Mouse (Mus musculus): ENCODE measurements around the gene Tmprss9. TPM values are rescaled to one million over a fixed set of nuclear protein-coding genes. Genes with fewer than 3 reads are reported as not detected.

Gene Tmprss9
- total RNA-seq, 2 experiments from 2014 or later, result 0.46 to 0.56 TPM

- H3K27ac ChIP-seq, result peak overlapping the region; percentile 46; the same call in 1 of the 2 replicates
- peak overlapping the region; percentile 55; the same call in 1 of the 2 replicates for H3K4me3 ChIP-seq
- no peak for DNase-seq (ENCODE audit: low spot score in 2 of 2)
- TF ChIP-seq CTCF (conservative IDR thresholded peaks at IDR 0.05), result no peak
Observed at GRCm38 (mm10) chr10:80940320-80940987, 68.8 kb downstream of the Tmprss9 start.

GRCm38 (mm10) chr10:80940988-80941347, 69.3 kb downstream of the Tmprss9 start:
- no peak for TF ChIP-seq CTCF (conservative IDR thresholded peaks at IDR 0.05)
- Histone ChIP-seq H3K27ac (peak overlapping the region; percentile 1; the same call in 1 of the 2 replicates), H3K4me3 (no peak overlapping the region)
- DNase-seq (ENCODE audit: low spot score in 2 of 2), result no peak

GRCm38 (mm10) chr10:80942919-80943318, 71.3 kb downstream of the Tmprss9 start:
- no peak for TF ChIP-seq CTCF (conservative IDR thresholded peaks at IDR 0.05)
- Histone ChIP-seq H3K4me3 (no peak overlapping the region), H3K27ac (no peak overlapping the region)
- no peak for DNase-seq (ENCODE audit: low spot score in 2 of 2)

GRCm38 (mm10) chr10:80943701-80944100, 72.1 kb downstream of the Tmprss9 start:
- Histone ChIP-seq H3K4me3 (no peak overlapping the region), H3K27ac (no peak overlapping the region)
- DNase-seq (ENCODE audit: low spot score in 2 of 2), result no peak
- no peak for TF ChIP-seq CTCF (conservative IDR thresholded peaks at IDR 0.05)

- Histone ChIP-seq H3K4me3 (no peak overlapping the region), H3K27ac (no peak overlapping the region)
- no peak for DNase-seq (ENCODE audit: low spot score in 2 of 2)
- no peak for TF ChIP-seq CTCF (conservative IDR thresholded peaks at IDR 0.05)
Observed at GRCm38 (mm10) chr10:80944231-80944630, 72.6 kb downstream of the Tmprss9 start.

- Histone ChIP-seq H3K4me3 (no peak overlapping the region), H3K27ac (no peak overlapping the region)
- peak; percentile 73 for TF ChIP-seq CTCF (conservative IDR thresholded peaks at IDR 0.05)
- no peak for DNase-seq (ENCODE audit: low spot score in 2 of 2)
Observed at GRCm38 (mm10) chr10:80946684-80947437, 75.2 kb downstream of the Tmprss9 start.

GRCm38 (mm10) chr10:80947802-80948201, 76.2 kb downstream of the Tmprss9 start:
- H3K4me3 ChIP-seq, result no peak overlapping the region
- no peak for DNase-seq (ENCODE audit: low spot score in 2 of 2)
- no peak overlapping the region for H3K27ac ChIP-seq
- TF ChIP-seq CTCF (conservative IDR thresholded peaks at IDR 0.05), result no peak

- DNase-seq (ENCODE audit: low spot score in 2 of 2), result no peak
- TF ChIP-seq CTCF (conservative IDR thresholded peaks at IDR 0.05), result no peak
- Histone ChIP-seq H3K4me3 (no peak overlapping the region), H3K27ac (no peak overlapping the region)
Observed at GRCm38 (mm10) chr10:80948570-80948969, 76.9 kb downstream of the Tmprss9 start.

GRCm38 (mm10) chr10:80949081-80949480, 77.4 kb downstream of the Tmprss9 start:
- TF ChIP-seq CTCF (conservative IDR thresholded peaks at IDR 0.05), result no peak
- Histone ChIP-seq H3K27ac (no peak overlapping the region), H3K4me3 (no peak overlapping the region)
- DNase-seq (ENCODE audit: low spot score in 2 of 2), result no peak

Small RNA genes within 50 kb of the gene (microRNA-seq; reads per million reads assigned to microRNA genes)
- 3.8 to 4.1 reads per million in 2 experiments for gene Mir1982

Other genes with a start within 250 kb of the Tmprss9 start
- 100 to 1,000 TPM; 221 to 228 TPM for gene Csnk1g2, start 249.0 kb upstream of the Tmprss9 start, total RNA-seq (2021)
- 100 to 1,000 TPM; 102 to 105 TPM for gene Btbd2, start 214.8 kb upstream of the Tmprss9 start, total RNA-seq (2021)
- gene Mknk2, start 193.7 kb upstream of the Tmprss9 start, total RNA-seq (2021), result 10 to 100 TPM; 45.3 to 46.9 TPM
- 10 to 100 TPM; 10.6 to 16.5 TPM for gene Mob3a, start 169.9 kb upstream of the Tmprss9 start, total RNA-seq (2021)
- gene Izumo4, start 169.7 kb upstream of the Tmprss9 start, total RNA-seq (2021), result 10 to 100 TPM; 65.0 to 69.0 TPM
- 100 to 1,000 TPM; 145 to 153 TPM for gene Ap3d1, start 129.6 kb upstream of the Tmprss9 start, total RNA-seq (2021)
- gene Dot1l, start 116.6 kb upstream of the Tmprss9 start, total RNA-seq (2021), result 10 to 100 TPM; 52.0 to 63.6 TPM
- 10 to 100 TPM; 51.7 to 55.1 TPM for gene Sf3a2, start 73.7 kb upstream of the Tmprss9 start, total RNA-seq (2021)
- 10 to 100 TPM; 68.4 to 76.3 TPM for gene Plekhj1, start 73.2 kb upstream of the Tmprss9 start, total RNA-seq (2021)
- gene Amh, start 66.6 kb upstream of the Tmprss9 start, total RNA-seq (2021), result 1 to 10 TPM; 2.7 to 5.3 TPM
- 1 to 10 TPM; 1.9 to 2.5 TPM for gene Jsrp1, start 58.4 kb upstream of the Tmprss9 start, total RNA-seq (2021)
- gene Oaz1, start 45.2 kb upstream of the Tmprss9 start, total RNA-seq (2021), result 100 to 1,000 TPM; 478 to 493 TPM
- 10 to 100 TPM; 49.4 to 54.3 TPM for gene Lingo3, start 27.8 kb upstream of the Tmprss9 start, total RNA-seq (2021)
- gene Lsm7, start 16.6 kb upstream of the Tmprss9 start, total RNA-seq (2021), result 10 to 100 TPM; 51.6 to 53.3 TPM
- gene Sppl2b, start 16.6 kb upstream of the Tmprss9 start, total RNA-seq (2021), result 10 to 100 TPM; 61.2 to 63.2 TPM
- 100 to 1,000 TPM; 134 to 145 TPM for gene Timm13, start 29.1 kb downstream of the Tmprss9 start, total RNA-seq (2021)
- 10 to 100 TPM; 20.8 to 21.9 TPM for gene Lmnb2, start 46.4 kb downstream of the Tmprss9 start, total RNA-seq (2021)
- 10 to 100 TPM; 17.0 to 17.5 TPM for gene Gadd45b, start 58.2 kb downstream of the Tmprss9 start, total RNA-seq (2021)
- gene Gng7, start 143.1 kb downstream of the Tmprss9 start, total RNA-seq (2021), result 100 to 1,000 TPM; 161 to 176 TPM
- gene Diras1, start 153.8 kb downstream of the Tmprss9 start, total RNA-seq (2021), result 100 to 1,000 TPM in 1 of 2 experiments, 10 to 100 TPM in 1; 95.2 to 100 TPM
- gene Slc39a3, start 165.6 kb downstream of the Tmprss9 start, total RNA-seq (2021), result 10 to 100 TPM; 60.8 to 66.1 TPM
- 100 to 1,000 TPM; 176 TPM for gene Sgta, start 188.3 kb downstream of the Tmprss9 start, total RNA-seq (2021)
- 10 to 100 TPM; 52.0 to 52.6 TPM for gene Thop1, start 198.2 kb downstream of the Tmprss9 start, total RNA-seq (2021)
- gene Creb3l3, start 227.0 kb downstream of the Tmprss9 start, total RNA-seq (2021), result under 1 TPM; 0.20 to 0.66 TPM
- 100 to 1,000 TPM; 132 to 139 TPM for gene Map2k2, start 234.1 kb downstream of the Tmprss9 start, total RNA-seq (2021)

All from layer of hippocampus, adult 2 months (tissue).